Mouse (Mus musculus) heart, postnatal 0 days (tissue): ENCODE data around the gene Atcay.

Source experiments
- CTCF ChIP-seq: IDR thresholded peaks from 2 replicates; pipeline ENCODE4 v1.5.1; 2016; ENCODE audit warnings: antibody characterized with exemption, control low read depth, low read depth
- EP300 ChIP-seq: IDR thresholded peaks from 2 replicates; pipeline ENCODE4 v1.6.1; 2016; ENCODE audit warnings: antibody characterized with exemption, low read depth

DNA sequence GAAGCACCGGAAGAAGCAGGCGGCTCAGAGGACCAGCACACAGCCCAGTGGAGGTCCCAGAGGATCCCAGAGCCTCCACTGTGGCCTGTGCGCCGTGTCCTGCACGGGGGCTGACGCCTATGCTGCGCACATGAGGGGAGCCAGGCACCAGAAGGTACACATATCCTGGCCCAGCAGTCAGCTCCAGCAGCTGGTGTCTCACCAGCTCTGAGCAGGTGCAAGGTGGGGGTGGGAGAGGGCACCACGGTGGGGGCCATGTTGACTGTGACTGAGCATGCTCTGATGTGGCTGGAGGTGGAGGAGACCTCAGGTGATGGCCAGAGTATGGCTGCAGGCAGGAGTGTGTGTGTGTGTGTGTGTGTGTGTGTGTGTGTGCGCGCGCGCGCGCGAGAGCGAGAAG, 11.4 kb upstream of the Atcay start:
- TF ChIP-seq CTCF (no peak), EP300 (no peak)
